Mouse (Mus musculus) lung, embryonic 14.5 days (tissue): Measurements from ENCODE around the gene Itga5. TPM values are rescaled to one million over a fixed set of nuclear protein-coding genes. Genes with fewer than 3 reads are reported as not detected.

Source experiments
- ATAC-seq: fragments of 200-750 bp; cut with Nextera tagmentation; 2 replicates; pipeline ENCODE4 v1.8.0; 2017; ENCODE audit warnings: mild to moderate bottlenecking, moderate TSS enrichment, moderate library complexity; ENCODE audit not compliant: insufficient read depth
- DNase-seq: peaks from one replicate; pipeline ENCODE4 v3.0.0-alpha.2; 2015
- H3K27ac ChIP-seq: fragments of 300-500 bp; sonication (generic); 2 replicates; pipeline ENCODE4 v1.5.1; 2014; ENCODE audit warnings: low read depth, mild to moderate bottlenecking, moderate library complexity
- H3K27me3 ChIP-seq: fragments of 300-500 bp; sonication (generic); 2 replicates; pipeline ENCODE4 v1.6.1; 2014; ENCODE audit warnings: low read length, control low read depth; ENCODE audit not compliant: insufficient read depth
- H3K36me3 ChIP-seq: fragments of 300-500 bp; sonication (generic); 2 replicates; pipeline ENCODE4 v1.6.1; 2014; ENCODE audit warnings: control low read depth; ENCODE audit not compliant: insufficient read depth
- H3K4me1 ChIP-seq: fragments of 300-500 bp; sonication (generic); 2 replicates; pipeline ENCODE4 v1.6.1; 2014; ENCODE audit warnings: antibody characterized with exemption, control low read depth; ENCODE audit not compliant: insufficient read depth
- H3K4me2 ChIP-seq: fragments of 300-500 bp; sonication (generic); 2 replicates; pipeline ENCODE4 v1.6.1; 2014; ENCODE audit warnings: mild to moderate bottlenecking
- H3K4me3 ChIP-seq: fragments of 300-500 bp; sonication (generic); 2 replicates; pipeline ENCODE4 v1.5.1; 2014; ENCODE audit warnings: low read depth, low read length
- H3K9ac ChIP-seq: fragments of 300-500 bp; sonication (generic); 2 replicates; pipeline ENCODE4 v1.6.1; 2014
- H3K9me3 ChIP-seq: fragments of 300-500 bp; sonication (generic); 2 replicates; pipeline ENCODE4 v1.6.1; 2016; ENCODE audit warnings: low read depth, low read length, control low read depth
- CTCF ChIP-seq: IDR thresholded peaks from 2 replicates; pipeline ENCODE4 v1.5.1; 2016; ENCODE audit warnings: antibody characterized with exemption, low read depth
- WGBS: fragments of 180-500 bp; shearing (Covaris S2); extraction: QIAGEN DNeasy Blood & Tissue Kit; methylation state at CpG from one replicate; pipeline ENCODE4 v1.1.7; 2014; 5-methylcytosine and 5-hydroxymethylcytosine counted together
- polyA plus RNA-seq: library from polyadenylated mRNA; unstranded; fragments of >200 nt; fragmentation: Nextera tagmentation; extraction: Ambion mirVana; gene quantifications from 2 replicates; pipeline ENCODE4 v1.2.1, GENCODE M21; 2014

Itga5 gene
- polyA plus RNA-seq, 1 experiment from 2014 or later: 47.7 TPM

- H3K9ac ChIP-seq: peak overlapping the region; percentile 70
- peak overlapping the region; percentile 46 for H3K4me3 ChIP-seq
- H3K36me3 ChIP-seq: no peaks in the 10 kb centered on the region
- H3K27me3 ChIP-seq: no peaks in the 10 kb centered on the region
- WGBS: under 1% methylated on average over 71 of the region's 71 CpGs
- ATAC-seq: peak; percentile 96
- peak; percentile 99 for DNase-seq
- H3K4me2 ChIP-seq: peak overlapping the region; percentile 64
- no peaks in the 10 kb centered on the region for H3K9me3 ChIP-seq
- peak overlapping the region; percentile 97 for H3K27ac ChIP-seq
- TF ChIP-seq CTCF: no peak
- peaks cover 46% of the 10 kb centered on the region for H3K4me1 ChIP-seq
Observed at GRCm38 (mm10) chr15:103305070-103305678, 61.4 kb downstream of the Itga5 start.

- H3K4me2 ChIP-seq: peak overlapping the region; percentile 64
- H3K9me3 ChIP-seq: no peaks in the 10 kb centered on the region
- ATAC-seq (peak; percentile 27), DNase-seq (no peak)
- TF ChIP-seq CTCF: no peak
- peak overlapping the region; percentile 56 for H3K9ac ChIP-seq
- peak overlapping the region; percentile 97 for H3K27ac ChIP-seq
- no peaks in the 10 kb centered on the region for H3K27me3 ChIP-seq
- H3K4me3 ChIP-seq: peak overlapping the region; percentile 46
- WGBS: under 1% methylated on average over 9 of the region's 9 CpGs
- H3K4me1 ChIP-seq: peaks cover 51% of the 10 kb centered on the region
- no peaks in the 10 kb centered on the region for H3K36me3 ChIP-seq
Observed at GRCm38 (mm10) chr15:103304616-103304969, 62.0 kb downstream of the Itga5 start.

GRCm38 (mm10) chr15:103303916-103304615 lies 62.5 kb downstream of the Itga5 start:
- ATAC-seq: no peak
- Histone ChIP-seq H3K9ac (peak overlapping the region; percentile 56), H3K36me3 (no peaks in the 10 kb centered on the region; the same call in 1 of the 2 replicates), H3K27ac (peak overlapping the region; percentile 97), H3K9me3 (no peaks in the 10 kb centered on the region), H3K4me2 (peak overlapping the region; percentile 64), H3K27me3 (no peaks in the 10 kb centered on the region), H3K4me3 (peak overlapping the region; percentile 46), H3K4me1 (peaks cover 55% of the 10 kb centered on the region)
- no peak; the same call in 1 of the 2 replicates for TF ChIP-seq CTCF
- 5% methylated on average over 8 of the region's 8 CpGs for WGBS
- peak; percentile 57 for DNase-seq

GRCm38 (mm10) chr15:103302341-103303021 lies 64.1 kb downstream of the Itga5 start:
- Histone ChIP-seq H3K9ac (no peak overlapping the region), H3K27ac (peak overlapping the region; percentile 33; the same call in 1 of the 2 replicates), H3K9me3 (no peaks in the 10 kb centered on the region), H3K36me3 (peaks cover 15% of the 10 kb centered on the region), H3K4me3 (no peak overlapping the region), H3K4me2 (no peak overlapping the region), H3K4me1 (peaks cover 46% of the 10 kb centered on the region), H3K27me3 (no peaks in the 10 kb centered on the region)
- DNase-seq: peak; percentile 19
- TF ChIP-seq CTCF: no peak
- no peak for ATAC-seq
- 19% methylated on average over 6 of the region's 6 CpGs for WGBS

- Histone ChIP-seq H3K27me3 (no peaks in the 10 kb centered on the region), H3K4me1 (peaks cover 46% of the 10 kb centered on the region), H3K36me3 (peaks cover 22% of the 10 kb centered on the region), H3K4me2 (no peak overlapping the region), H3K9me3 (no peaks in the 10 kb centered on the region), H3K9ac (no peak overlapping the region), H3K27ac (peak overlapping the region; percentile 33; the same call in 1 of the 2 replicates), H3K4me3 (no peak overlapping the region)
- ATAC-seq (no peak), DNase-seq (peak; percentile 26)
- no peak for TF ChIP-seq CTCF
- 26% methylated on average over 5 of the region's 5 CpGs for WGBS
Observed at GRCm38 (mm10) chr15:103301547-103302340, 64.8 kb downstream of the Itga5 start.

- H3K9ac ChIP-seq: no peak overlapping the region
- H3K9me3 ChIP-seq: no peaks in the 10 kb centered on the region
- H3K27ac ChIP-seq: peak overlapping the region; percentile 84
- H3K4me3 ChIP-seq: no peak overlapping the region
- TF ChIP-seq CTCF: no peak
- peaks cover 44% of the 10 kb centered on the region for H3K4me1 ChIP-seq
- no peaks in the 10 kb centered on the region for H3K27me3 ChIP-seq
- peaks cover 26% of the 10 kb centered on the region for H3K36me3 ChIP-seq
- WGBS: 34% methylated on average over 2 of the region's 2 CpGs
- ATAC-seq (no peak), DNase-seq (no peak)
- no peak overlapping the region; the same call in 1 of the 2 replicates for H3K4me2 ChIP-seq
Observed at GRCm38 (mm10) chr15:103301046-103301445, 65.5 kb downstream of the Itga5 start.
